Mouse (Mus musculus): ENCODE measurements around the gene Gpr19. TPM values are rescaled to one million over a fixed set of nuclear protein-coding genes. Genes with fewer than 3 reads are reported as not detected.
A peak's percentile ranks its signal among the peaks of the same experiment; 100 is the strongest.

Gene Gpr19
- polyA plus RNA-seq, 1 experiment from 2014 or later: 11.1 TPM

GRCm38 (mm10) chr6:134859021-134859420, 39.4 kb downstream of the Gpr19 start:
- no peaks in the 10 kb centered on the region for H3K9me3 ChIP-seq (ENCODE audit: control insufficient read depth, low read length)
- H3K27me3 ChIP-seq (replicated peaks; ENCODE audit: control insufficient read depth, insufficient read depth, low read length): no peaks in the 10 kb centered on the region
- DNase-seq (ENCODE audit: low spot score) (no peak), ATAC-seq (replicated peaks; ENCODE audit: low FRiP score, low TSS enrichment, low read depth) (no peak)
- no peak overlapping the region for H3K4me3 ChIP-seq (ENCODE audit: low read depth, low read length)
- 0 out of 2 replicates have a peak, but pooled peaks cover 9% of the 10 kb centered on the region for H3K4me1 ChIP-seq (replicated peaks; ENCODE audit: control insufficient read depth, insufficient read depth, low read length)
- H3K9ac ChIP-seq (ENCODE audit: low read length): no peak overlapping the region
- 0 out of 2 replicates have a peak, but pooled peaks cover 3% of the 10 kb centered on the region for H3K36me3 ChIP-seq (ENCODE audit: control insufficient read depth, insufficient read depth, low read length)
- no peak overlapping the region for H3K4me2 ChIP-seq (ENCODE audit: low read length)
- H3K27ac ChIP-seq (ENCODE audit: low read depth): no peak overlapping the region
- WGBS: 92% methylated on average over 6 of the region's 6 CpGs

- no peaks in the 10 kb centered on the region for H3K9me3 ChIP-seq (ENCODE audit: control insufficient read depth, low read length)
- no peak for DNase-seq (ENCODE audit: low spot score)
- H3K4me2 ChIP-seq (ENCODE audit: low read length): no peak overlapping the region
- 89% methylated on average over 16 of the region's 16 CpGs for WGBS
- H3K4me1 ChIP-seq (replicated peaks; ENCODE audit: control insufficient read depth, insufficient read depth, low read length): no peaks in the 10 kb centered on the region
- no peak for ATAC-seq (replicated peaks; ENCODE audit: low FRiP score, low TSS enrichment, low read depth)
- H3K36me3 ChIP-seq (ENCODE audit: control insufficient read depth, insufficient read depth, low read length): 0 out of 2 replicates have a peak, but pooled peaks cover 7% of the 10 kb centered on the region
- H3K4me3 ChIP-seq (ENCODE audit: low read depth, low read length): no peak overlapping the region
- H3K27ac ChIP-seq (ENCODE audit: low read depth): no peak overlapping the region
- H3K27me3 ChIP-seq (replicated peaks; ENCODE audit: control insufficient read depth, insufficient read depth, low read length): no peaks in the 10 kb centered on the region
- H3K9ac ChIP-seq (ENCODE audit: low read length): no peak overlapping the region
These were observed 42.5 kb downstream of the Gpr19 start for GRCm38 (mm10) chr6:134855926-134856325.

- no peak overlapping the region for H3K9ac ChIP-seq (ENCODE audit: low read length)
- H3K27me3 ChIP-seq (replicated peaks; ENCODE audit: control insufficient read depth, insufficient read depth, low read length): no peaks in the 10 kb centered on the region
- WGBS: 69% methylated on average over 5 of the region's 5 CpGs
These were observed 43.6 kb downstream of the Gpr19 start for GRCm38 (mm10) chr6:134854782-134855181.

DNA sequence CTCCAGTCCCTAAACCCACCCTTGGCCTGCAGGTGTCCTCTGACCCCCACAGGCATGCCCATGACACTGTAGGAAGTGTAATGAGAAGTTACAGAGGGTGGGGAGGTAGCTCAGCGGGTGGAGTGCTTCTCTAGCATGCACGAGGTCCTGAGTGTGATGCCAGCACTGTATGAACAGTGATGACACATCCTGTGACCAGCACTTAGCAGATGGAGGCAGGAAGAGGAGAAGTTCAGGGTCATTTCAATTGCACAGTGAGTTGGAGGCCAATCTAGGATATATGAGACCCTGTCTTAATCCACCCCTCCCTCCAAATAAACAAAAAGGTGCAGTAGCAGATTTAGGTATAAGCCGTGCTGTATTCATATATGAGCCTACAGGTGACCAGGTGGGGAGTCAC, 48.4 kb downstream of the Gpr19 start:
- 69% methylated on average over 3 of the region's 3 CpGs for WGBS
- H3K4me1 ChIP-seq (replicated peaks; ENCODE audit: control insufficient read depth, insufficient read depth, low read length): no peaks in the 10 kb centered on the region
- H3K4me2 ChIP-seq (ENCODE audit: low read length): no peak overlapping the region

More at GRCm38 (mm10) chr6:134854782-134855181, 43.6 kb downstream of the Gpr19 start:
- ATAC-seq (replicated peaks; ENCODE audit: low FRiP score, low TSS enrichment, low read depth) (no peak), DNase-seq (ENCODE audit: low spot score) (no peak)
- Histone ChIP-seq H3K4me2 (ENCODE audit: low read length) (no peak overlapping the region), H3K4me1 (replicated peaks; ENCODE audit: control insufficient read depth, insufficient read depth, low read length) (no peaks in the 10 kb centered on the region), H3K4me3 (ENCODE audit: low read depth, low read length) (no peak overlapping the region), H3K9me3 (ENCODE audit: control insufficient read depth, low read length) (no peaks in the 10 kb centered on the region), H3K36me3 (ENCODE audit: control insufficient read depth, insufficient read depth, low read length) (0 out of 2 replicates have a peak, but pooled peaks cover 8% of the 10 kb centered on the region), H3K27ac (ENCODE audit: low read depth) (no peak overlapping the region)

GRCm38 (mm10) chr6:134849461-134849860, 48.9 kb downstream of the Gpr19 start:
- H3K27ac ChIP-seq (ENCODE audit: low read depth): no peak overlapping the region
- WGBS: 83% methylated on average over 2 of the region's 2 CpGs

More for the DNA sequence above, 48.4 kb downstream of the Gpr19 start:
- no peak overlapping the region for H3K9ac ChIP-seq (ENCODE audit: low read length)
- H3K9me3 ChIP-seq (ENCODE audit: control insufficient read depth, low read length): no peaks in the 10 kb centered on the region
- H3K27ac ChIP-seq (ENCODE audit: low read depth): no peak overlapping the region
- H3K27me3 ChIP-seq (replicated peaks; ENCODE audit: control insufficient read depth, insufficient read depth, low read length): no peaks in the 10 kb centered on the region
- 0 out of 2 replicates have a peak, but pooled peaks have one; percentile 19 for ATAC-seq (replicated peaks; ENCODE audit: low FRiP score, low TSS enrichment, low read depth)
- no peak for DNase-seq (ENCODE audit: low spot score)
- H3K4me3 ChIP-seq (ENCODE audit: low read depth, low read length): no peak overlapping the region
- H3K36me3 ChIP-seq (ENCODE audit: control insufficient read depth, insufficient read depth, low read length): peaks cover 8% of the 10 kb centered on the region; the same call in 1 of the 2 replicates

DNA sequence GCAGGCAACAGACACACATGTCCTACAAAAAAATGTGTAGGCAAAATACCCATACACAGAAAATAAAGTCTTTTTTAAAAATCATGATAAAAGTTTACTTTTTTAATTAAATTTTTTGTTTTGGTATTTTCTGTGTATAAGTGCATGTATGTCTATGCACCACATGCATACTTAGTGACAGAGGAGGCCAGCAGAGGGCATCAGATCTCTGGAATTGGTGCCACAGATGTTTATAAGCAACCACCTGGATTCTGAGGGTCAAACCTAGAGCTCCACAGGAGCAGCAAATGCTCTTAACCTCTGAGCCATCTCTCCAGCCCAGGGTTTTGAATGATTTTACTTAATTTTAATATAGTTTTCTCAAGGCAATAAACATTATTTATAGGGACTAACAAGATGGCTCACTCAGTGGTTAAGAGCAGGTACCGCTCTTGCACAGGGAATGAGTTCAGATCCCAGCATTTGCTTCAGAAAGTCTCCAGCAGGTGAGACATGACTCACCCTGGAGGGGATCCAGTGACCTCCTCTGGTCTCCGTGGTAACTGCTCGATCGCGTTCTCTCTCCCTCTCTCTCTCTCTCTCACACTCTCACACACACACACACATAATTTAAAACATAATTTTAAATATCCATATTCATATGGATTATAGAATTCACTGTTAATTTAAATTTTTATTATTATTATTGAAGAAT, 50.0 kb downstream of the Gpr19 start:
- Histone ChIP-seq H3K9ac (ENCODE audit: low read length) (no peak overlapping the region), H3K27me3 (replicated peaks; ENCODE audit: control insufficient read depth, insufficient read depth, low read length) (no peaks in the 10 kb centered on the region), H3K36me3 (ENCODE audit: control insufficient read depth, insufficient read depth, low read length) (peaks cover 8% of the 10 kb centered on the region; the same call in 1 of the 2 replicates), H3K4me3 (ENCODE audit: low read depth, low read length) (no peak overlapping the region), H3K9me3 (ENCODE audit: control insufficient read depth, low read length) (no peaks in the 10 kb centered on the region), H3K4me1 (replicated peaks; ENCODE audit: control insufficient read depth, insufficient read depth, low read length) (no peaks in the 10 kb centered on the region), H3K4me2 (ENCODE audit: low read length) (no peak overlapping the region), H3K27ac (ENCODE audit: low read depth) (no peak overlapping the region)
- 81% methylated on average over 5 of the region's 5 CpGs for WGBS
- ATAC-seq (replicated peaks; ENCODE audit: low FRiP score, low TSS enrichment, low read depth): no peak
- peak; percentile 46 for DNase-seq (ENCODE audit: low spot score)

More at GRCm38 (mm10) chr6:134849461-134849860, 48.9 kb downstream of the Gpr19 start:
- Histone ChIP-seq H3K36me3 (ENCODE audit: control insufficient read depth, insufficient read depth, low read length) (peaks cover 8% of the 10 kb centered on the region; the same call in 1 of the 2 replicates), H3K9me3 (ENCODE audit: control insufficient read depth, low read length) (no peaks in the 10 kb centered on the region), H3K4me3 (ENCODE audit: low read depth, low read length) (no peak overlapping the region), H3K4me1 (replicated peaks; ENCODE audit: control insufficient read depth, insufficient read depth, low read length) (no peaks in the 10 kb centered on the region), H3K9ac (ENCODE audit: low read length) (no peak overlapping the region), H3K27me3 (replicated peaks; ENCODE audit: control insufficient read depth, insufficient read depth, low read length) (no peaks in the 10 kb centered on the region), H3K4me2 (ENCODE audit: low read length) (no peak overlapping the region)
- ATAC-seq (replicated peaks; ENCODE audit: low FRiP score, low TSS enrichment, low read depth): no peak
- DNase-seq (ENCODE audit: low spot score): no peak

DNA sequence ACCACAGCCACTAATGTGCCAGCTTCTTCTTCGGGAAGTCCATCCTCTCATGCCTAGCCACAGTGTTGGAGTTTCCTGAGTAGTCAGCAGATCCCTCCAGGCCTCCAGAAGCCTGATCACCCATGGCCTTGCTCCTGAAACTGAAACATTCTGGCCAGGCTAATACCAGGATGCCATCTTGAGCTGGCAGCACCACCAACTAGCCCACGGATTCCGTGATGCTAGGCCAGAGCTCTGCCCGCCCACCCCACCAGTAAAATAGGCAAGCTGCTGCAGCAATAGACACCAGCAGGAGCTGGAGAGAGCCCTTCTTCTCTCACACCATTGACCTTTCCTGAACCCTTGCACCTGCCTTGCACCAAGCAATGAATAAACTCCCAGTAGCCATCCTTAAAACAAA, 50.8 kb downstream of the Gpr19 start:
- no peak for DNase-seq (ENCODE audit: low spot score)
- no peak overlapping the region for H3K4me3 ChIP-seq (ENCODE audit: low read depth, low read length)
- H3K36me3 ChIP-seq (ENCODE audit: control insufficient read depth, insufficient read depth, low read length): peaks cover 8% of the 10 kb centered on the region; the same call in 1 of the 2 replicates
- ATAC-seq (replicated peaks; ENCODE audit: low FRiP score, low TSS enrichment, low read depth): no peak
- no peaks in the 10 kb centered on the region for H3K9me3 ChIP-seq (ENCODE audit: control insufficient read depth, low read length)
- no peak overlapping the region for H3K9ac ChIP-seq (ENCODE audit: low read length)
- no peaks in the 10 kb centered on the region for H3K27me3 ChIP-seq (replicated peaks; ENCODE audit: control insufficient read depth, insufficient read depth, low read length)
- H3K4me2 ChIP-seq (ENCODE audit: low read length): no peak overlapping the region
- WGBS: 91% methylated on average over 4 of the region's 4 CpGs
- H3K27ac ChIP-seq (ENCODE audit: low read depth): no peak overlapping the region
- no peaks in the 10 kb centered on the region for H3K4me1 ChIP-seq (replicated peaks; ENCODE audit: control insufficient read depth, insufficient read depth, low read length)

- H3K9ac ChIP-seq (ENCODE audit: low read length): no peak overlapping the region
- H3K36me3 ChIP-seq (ENCODE audit: control insufficient read depth, insufficient read depth, low read length): peaks cover 8% of the 10 kb centered on the region; the same call in 1 of the 2 replicates
- H3K4me3 ChIP-seq (ENCODE audit: low read depth, low read length): no peak overlapping the region
- no peak overlapping the region for H3K27ac ChIP-seq (ENCODE audit: low read depth)
- no peaks in the 10 kb centered on the region for H3K9me3 ChIP-seq (ENCODE audit: control insufficient read depth, low read length)
- no peak for DNase-seq (ENCODE audit: low spot score)
- no peak overlapping the region for H3K4me2 ChIP-seq (ENCODE audit: low read length)
- no peaks in the 10 kb centered on the region for H3K4me1 ChIP-seq (replicated peaks; ENCODE audit: control insufficient read depth, insufficient read depth, low read length)
- WGBS: 89% methylated on average over 6 of the region's 6 CpGs
- H3K27me3 ChIP-seq (replicated peaks; ENCODE audit: control insufficient read depth, insufficient read depth, low read length): no peaks in the 10 kb centered on the region
- ATAC-seq (replicated peaks; ENCODE audit: low FRiP score, low TSS enrichment, low read depth): no peak
These were observed 52.1 kb downstream of the Gpr19 start for GRCm38 (mm10) chr6:134846308-134846707.

DNA sequence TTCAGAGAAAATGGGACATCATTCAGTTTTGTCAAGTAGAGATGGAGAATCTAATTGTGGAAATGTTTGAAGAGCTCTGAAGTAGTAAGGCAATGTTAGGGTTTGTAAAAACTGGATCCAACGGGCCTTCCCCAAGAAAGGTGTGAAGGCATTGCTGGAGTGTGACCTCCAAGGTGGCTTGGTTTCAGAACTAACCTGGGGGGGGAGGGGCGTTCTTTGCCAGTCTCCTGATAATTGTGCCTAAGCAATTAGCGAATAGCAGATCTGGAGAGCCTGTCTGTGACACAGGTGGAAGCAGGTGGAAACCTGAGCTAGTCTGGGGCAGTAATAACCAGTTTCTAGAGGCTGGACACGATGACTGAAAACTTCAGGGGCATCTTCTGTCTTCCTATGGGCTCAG, 52.7 kb downstream of the Gpr19 start:
- no peaks in the 10 kb centered on the region for H3K27me3 ChIP-seq (replicated peaks; ENCODE audit: control insufficient read depth, insufficient read depth, low read length)
- H3K4me3 ChIP-seq (ENCODE audit: low read depth, low read length): no peak overlapping the region
- H3K27ac ChIP-seq (ENCODE audit: low read depth): no peak overlapping the region
- ATAC-seq (replicated peaks; ENCODE audit: low FRiP score, low TSS enrichment, low read depth): no peak
- H3K9ac ChIP-seq (ENCODE audit: low read length): no peak overlapping the region
- DNase-seq (ENCODE audit: low spot score): no peak
- H3K4me1 ChIP-seq (replicated peaks; ENCODE audit: control insufficient read depth, insufficient read depth, low read length): no peaks in the 10 kb centered on the region
- no peak overlapping the region for H3K4me2 ChIP-seq (ENCODE audit: low read length)
- WGBS: 67% methylated on average over 4 of the region's 4 CpGs
- H3K36me3 ChIP-seq (ENCODE audit: control insufficient read depth, insufficient read depth, low read length): peaks cover 3% of the 10 kb centered on the region; the same call in 1 of the 2 replicates
- no peaks in the 10 kb centered on the region for H3K9me3 ChIP-seq (ENCODE audit: control insufficient read depth, low read length)
